Mouse (Mus musculus) ovary, postnatal 10 days (tissue): ENCODE data around the gene Mast1.
A peak's percentile ranks its signal among the peaks of the same experiment; 100 is the strongest.

ENCODE experiments used
- DNase-seq: peaks from one replicate; pipeline ENCODE4 v3.0.0; 2022; ENCODE audit warnings: low spot score

Mast1 gene

DNA sequence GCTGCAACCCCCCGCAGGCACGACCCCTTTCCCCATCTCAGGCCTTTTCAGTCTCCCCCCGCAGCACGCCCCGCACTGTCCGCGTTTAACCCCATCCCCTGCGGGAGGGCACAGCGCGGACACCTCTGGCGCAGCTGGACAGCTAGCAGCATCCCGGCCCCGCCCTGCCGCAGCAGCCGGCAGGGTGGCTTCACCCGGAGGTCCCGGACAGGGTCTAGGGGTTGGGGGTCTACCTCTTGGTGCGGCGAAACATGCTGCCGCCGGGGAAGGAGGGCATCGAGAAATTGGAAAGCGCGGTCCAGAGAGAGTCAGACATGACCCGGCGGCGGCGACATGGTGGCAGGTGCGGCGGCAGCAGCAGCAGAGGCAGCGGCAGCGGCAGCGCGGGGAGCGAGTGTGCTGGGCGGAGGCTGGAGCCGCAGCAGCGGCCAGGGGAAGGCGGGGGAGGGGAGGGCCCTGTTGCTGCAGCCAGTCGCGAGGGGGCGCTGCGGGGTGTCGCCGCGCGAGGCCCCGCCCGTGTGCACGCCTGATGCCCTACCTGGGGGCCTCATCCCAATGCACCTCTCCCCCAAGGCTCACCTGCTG is at the start of gene Mast1:
Gene Mast1, minus strand, starts transcription at position 398 of the 585 bp plus-strand sequence.
- DNase-seq = no peak

- DNase-seq = no peak
Measured at GRCm38 (mm10) chr8:84986379-84986945, 49.3 kb upstream of the Mast1 start.

DNA sequence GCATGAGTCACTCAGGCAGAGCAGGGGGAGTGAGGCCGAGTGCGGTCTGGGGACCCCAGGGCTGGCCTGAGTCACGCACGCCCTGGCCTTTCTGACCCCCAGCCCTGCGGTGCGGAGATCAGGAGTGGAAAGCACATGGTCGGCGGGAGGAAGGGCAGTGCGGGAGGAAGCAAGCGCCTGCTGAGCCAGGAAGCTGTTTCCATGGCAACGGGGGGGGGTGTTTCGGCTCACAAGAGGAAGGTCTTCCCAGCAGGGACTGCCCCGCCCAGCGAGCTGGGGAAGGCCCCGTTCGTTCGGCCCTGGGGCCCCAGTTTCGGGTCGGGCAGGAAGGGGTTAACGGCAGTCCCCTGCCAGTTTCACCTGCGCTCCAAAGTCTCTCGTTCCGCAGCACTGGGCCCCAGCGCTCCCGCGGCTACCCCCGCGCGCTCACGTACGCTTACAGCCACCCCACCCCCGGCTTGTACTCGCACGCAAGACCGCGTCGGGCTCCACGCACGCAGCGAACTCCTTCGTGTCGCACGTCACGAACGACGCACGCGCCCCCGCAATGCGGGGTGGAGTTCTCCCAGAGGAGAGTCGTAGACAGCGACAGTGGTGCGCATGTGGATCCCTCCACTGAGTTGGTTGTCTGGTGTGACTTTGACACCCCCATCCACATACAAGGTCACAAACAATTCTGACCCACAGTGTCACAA is 48.7 kb upstream of the Mast1 start:
- DNase-seq = no peak

DNA sequence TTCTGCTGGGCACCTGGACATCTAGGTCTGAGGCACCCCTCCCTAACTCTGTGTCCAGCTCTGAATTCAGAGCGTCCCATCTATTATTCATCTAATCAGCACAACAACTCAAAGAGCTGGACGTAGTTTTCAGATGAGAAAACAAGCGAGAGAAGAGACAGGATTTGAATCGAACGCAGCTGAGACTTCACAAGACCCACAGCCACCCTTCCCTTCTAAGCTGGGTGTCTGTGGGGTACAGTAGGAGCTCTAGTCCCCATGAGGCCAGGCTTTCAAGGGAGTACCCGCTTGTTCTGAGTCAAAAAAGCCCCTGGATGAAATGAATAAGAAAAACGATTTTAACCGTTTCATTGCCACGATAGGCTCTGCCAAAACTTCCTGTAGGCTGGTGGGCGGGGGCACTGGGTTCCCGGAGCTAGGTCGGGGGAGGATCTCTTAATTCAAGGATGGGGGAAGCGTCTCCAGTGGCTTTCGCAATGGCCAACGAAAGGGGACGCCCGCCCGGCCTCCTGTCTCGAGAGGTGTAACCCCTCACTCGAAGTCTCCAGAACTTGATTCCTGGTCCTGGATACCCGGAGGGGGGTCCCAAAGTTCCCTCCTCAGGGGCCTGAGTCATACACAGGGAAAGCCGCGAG is 48.0 kb upstream of the Mast1 start:
- no peak for DNase-seq

DNA sequence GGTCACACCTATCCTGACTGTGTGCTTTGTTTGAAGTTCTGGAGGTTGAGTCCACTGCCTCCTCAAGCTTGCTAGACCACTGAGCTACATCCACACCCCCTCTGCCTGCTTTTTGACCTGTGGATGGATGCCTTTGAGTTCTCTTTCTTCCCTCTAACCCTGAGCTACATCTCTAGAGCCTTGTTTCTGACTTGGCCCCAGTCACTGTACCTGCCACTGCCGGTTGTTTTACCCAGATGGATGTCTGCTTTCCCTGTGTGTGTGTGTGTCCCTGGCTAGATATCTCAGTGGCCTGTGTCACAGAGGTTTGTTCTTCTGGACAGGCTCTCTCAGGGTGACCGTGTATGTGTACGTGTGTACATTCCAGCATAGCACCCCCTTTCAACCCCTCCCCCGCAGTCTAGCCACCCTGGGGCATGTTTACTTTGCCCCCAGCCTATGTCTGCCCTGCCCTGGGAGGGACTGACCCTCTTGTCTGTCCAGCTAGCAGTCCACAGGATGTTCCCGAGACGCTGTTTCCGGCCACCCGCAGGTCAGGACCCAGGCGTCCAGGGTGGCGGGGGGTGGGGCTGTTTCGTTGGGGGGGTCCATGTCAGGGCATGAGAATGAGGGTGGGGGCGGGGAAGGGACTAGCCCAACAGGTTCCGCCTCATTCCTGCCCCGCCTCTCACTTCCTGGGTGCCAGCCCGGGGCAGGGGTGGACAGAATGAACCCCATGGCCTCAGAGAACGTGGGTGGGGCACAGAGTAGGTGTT is 47.3 kb upstream of the Mast1 start:
- no peak for DNase-seq

DNA sequence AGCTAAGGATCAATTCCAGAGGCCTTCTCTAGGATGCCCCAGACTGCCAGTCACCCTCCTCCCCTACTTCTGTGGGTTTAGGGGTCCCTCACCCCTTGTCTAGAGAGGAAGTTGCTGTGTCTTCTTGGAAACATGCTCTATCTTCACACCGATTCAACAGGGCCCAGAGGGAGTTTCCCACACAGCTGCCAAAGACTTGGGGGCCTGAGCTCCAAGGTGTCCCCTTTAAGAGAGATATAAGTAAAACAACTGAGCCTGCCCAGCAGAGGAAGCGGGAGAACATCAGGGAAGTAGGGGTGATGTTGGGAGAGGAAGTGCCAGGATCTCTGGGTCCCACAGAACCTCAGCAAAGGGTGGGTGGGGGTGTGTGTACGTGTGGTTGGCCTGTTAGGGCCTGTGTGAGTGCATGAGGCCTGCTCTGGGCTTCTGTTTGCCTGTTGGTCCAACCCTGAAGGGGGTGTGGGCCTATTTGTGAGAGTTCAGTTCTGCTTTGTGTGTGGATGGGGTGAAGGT is 45.4 kb upstream of the Mast1 start:
- no peak for DNase-seq

GRCm38 (mm10) chr8:84981644-84982498 is 44.7 kb upstream of the Mast1 start:
- DNase-seq = no peak

GRCm38 (mm10) chr8:84980622-84981358 is 43.6 kb upstream of the Mast1 start:
- no peak for DNase-seq

DNA sequence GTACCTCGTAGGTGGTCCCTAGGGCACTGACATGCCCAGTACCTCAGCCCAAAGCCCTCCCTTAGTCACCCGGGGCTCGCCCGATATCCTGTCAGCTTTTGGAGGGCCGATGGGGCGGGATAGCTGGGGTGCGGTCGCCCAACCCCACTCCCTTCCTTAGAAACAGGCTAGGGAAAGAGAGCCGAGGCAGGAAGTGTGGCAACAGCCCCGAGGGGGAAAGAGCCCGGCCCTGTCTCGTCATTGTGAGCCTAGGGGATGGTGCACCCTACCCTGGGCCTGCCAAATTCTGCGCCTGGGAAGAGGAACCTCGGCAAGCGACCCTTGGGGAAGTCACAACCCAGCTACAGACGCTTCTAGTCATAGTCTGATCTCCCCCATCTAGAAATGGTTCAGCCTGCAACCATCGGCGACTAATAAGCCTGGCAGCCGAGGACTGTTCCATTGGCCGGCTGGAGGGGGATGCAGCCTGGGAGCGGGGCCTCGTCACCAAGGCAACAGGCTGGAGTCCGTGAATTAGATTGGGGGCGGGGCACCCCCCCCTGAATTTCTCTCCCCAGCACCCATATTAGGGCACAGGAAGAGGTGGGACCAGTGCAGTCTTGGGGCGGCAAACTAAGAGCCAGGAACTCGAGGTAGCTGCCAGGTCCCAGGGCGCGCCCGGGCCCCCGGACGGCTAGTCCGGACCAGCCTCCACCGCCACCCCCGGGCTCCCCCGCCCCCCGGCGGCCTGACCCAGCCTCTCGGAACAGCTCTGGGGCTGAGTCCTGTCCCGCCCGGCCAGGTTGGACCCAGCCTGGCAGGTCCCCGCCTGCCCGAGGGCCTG is 42.7 kb upstream of the Mast1 start:
- peak; percentile 76 for DNase-seq

DNA sequence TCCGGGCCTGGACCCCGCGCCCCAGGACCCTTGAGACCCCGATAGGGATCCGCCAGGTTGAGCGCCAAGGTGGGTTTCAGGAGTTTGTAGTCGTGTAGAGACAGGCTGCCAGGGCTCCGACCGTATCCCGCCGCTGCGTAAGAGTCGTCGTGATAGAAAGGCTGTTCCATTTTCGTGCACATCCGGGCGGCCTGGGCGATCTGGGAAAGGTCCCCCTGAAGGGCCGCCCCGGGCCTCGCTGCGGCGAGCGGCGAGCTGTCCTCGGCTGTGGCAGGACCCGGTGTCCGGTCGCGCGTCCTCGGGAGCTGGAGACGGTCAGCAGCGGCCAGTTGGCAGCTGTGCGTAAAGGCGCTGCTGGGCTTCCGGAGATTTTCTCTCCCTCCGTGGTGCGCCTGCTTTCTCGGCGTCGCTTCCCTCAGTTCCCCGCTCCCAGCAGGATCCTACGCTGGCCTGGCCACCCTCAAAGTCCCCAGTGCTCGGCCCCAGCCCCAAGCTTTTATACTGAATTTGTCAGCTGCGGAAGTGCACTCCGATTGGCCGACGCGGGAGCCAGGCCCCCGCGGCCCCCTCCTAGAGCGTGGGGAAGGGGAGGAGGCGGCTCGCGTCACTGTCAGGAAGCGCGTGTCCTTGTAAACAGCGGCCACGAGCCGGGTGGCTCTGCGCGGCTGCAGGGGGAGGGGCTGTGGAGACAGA is 41.2 kb upstream of the Mast1 start, which contains the start of gene Junb:
Gene Junb, minus strand, starts transcription at position 471 of the 693 bp plus-strand sequence.
- peak; percentile 94 for DNase-seq

DNA sequence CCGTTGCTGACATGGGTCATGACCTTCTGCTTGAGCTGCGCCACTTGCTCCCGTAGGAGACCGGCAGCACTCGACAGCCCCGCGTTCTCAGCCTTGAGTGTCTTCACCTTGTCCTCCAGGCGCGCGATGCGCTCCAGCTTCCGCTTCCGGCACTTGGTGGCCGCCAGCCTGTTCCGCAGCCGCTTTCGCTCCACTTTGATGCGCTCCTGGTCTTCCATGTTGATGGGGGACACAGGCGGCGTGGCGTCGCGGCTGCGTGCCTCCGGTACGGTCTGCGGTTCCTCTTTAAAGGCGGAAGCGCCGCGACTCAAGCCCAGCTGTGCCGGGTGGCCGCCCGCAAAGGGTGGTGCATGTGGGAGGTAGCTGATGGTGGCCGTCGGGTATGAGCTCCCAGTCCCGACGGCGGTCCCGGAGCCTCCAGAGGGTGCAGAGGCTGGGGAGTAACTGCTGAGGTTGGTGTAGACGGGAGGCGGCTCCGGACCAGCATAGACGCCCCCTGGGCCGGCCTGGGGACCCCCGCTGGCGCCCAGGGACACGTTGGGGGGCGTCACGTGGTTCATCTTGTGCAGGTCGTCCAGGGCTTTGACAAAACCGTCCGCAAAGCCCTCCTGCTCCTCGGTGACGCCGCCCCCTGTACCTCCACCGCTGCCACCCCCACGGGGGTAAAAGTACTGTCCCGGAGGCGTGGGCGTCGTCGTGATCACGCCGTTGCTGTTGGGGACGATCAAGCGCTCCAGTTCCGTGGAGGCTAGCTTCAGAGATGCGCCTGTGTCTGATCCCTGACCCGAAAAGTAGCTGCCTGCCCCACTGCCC is 40.5 kb upstream of the Mast1 start:
- DNase-seq = no peak

DNA sequence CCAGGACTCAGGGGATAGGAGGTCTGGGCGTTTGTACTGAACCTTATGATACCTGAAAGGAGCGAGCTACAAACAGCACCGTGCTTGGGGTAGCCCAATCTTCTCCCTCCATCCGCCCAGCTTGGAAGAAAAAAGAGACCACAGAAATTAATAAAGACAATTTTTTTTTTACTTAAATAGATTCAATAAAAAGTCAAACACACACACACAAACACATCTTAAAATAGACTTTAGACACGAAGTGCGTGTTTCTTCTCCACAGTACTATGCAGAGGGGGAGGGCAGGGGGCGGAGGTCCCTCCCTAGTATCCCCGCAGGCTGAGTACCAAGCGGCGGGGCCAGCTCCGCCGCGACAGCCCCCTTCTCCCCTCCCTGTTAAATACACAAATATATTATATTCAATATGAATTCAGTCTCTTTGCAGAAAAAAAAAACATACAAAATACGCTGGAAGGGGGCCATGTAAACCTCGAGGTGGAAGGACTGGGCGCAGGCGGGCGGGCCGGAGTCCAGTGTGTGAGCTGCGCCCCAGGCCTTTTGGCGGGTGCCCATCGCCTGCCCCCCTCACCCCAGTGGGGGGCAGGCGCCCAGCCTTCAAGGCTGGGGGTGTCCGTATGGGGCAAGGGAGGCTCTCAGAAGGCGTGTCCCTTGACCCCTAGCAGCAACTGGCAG is 39.7 kb upstream of the Mast1 start:
- no peak for DNase-seq

GRCm38 (mm10) chr8:84976031-84976762 is 39.0 kb upstream of the Mast1 start:
- peak; percentile 80 for DNase-seq

GRCm38 (mm10) chr8:84975434-84975833 is 38.3 kb upstream of the Mast1 start:
- DNase-seq = no peak

GRCm38 (mm10) chr8:84974543-84975142 is 37.5 kb upstream of the Mast1 start:
- no peak for DNase-seq

- no peak for DNase-seq
Measured at GRCm38 (mm10) chr8:84973803-84974542, 36.8 kb upstream of the Mast1 start.
